Mouse (Mus musculus) embryonic fibroblast, embryonic 13.5 days (primary cell): ENCODE measurements around the gene Sclt1.

Experiments
- CTCF ChIP-seq: IDR thresholded peaks from 2 replicates; pipeline ENCODE4 v1.5.1; 2011; ENCODE audit warnings: mild to moderate bottlenecking, control low read depth, low read length, moderate library complexity, borderline replicate concordance; ENCODE audit not compliant: insufficient read depth
- POLR2A ChIP-seq: IDR thresholded peaks from 2 replicates; pipeline ENCODE4 v1.6.1; 2011; ENCODE audit warnings: low read depth, mild to moderate bottlenecking, control low read depth, low read length, moderate library complexity

DNA sequence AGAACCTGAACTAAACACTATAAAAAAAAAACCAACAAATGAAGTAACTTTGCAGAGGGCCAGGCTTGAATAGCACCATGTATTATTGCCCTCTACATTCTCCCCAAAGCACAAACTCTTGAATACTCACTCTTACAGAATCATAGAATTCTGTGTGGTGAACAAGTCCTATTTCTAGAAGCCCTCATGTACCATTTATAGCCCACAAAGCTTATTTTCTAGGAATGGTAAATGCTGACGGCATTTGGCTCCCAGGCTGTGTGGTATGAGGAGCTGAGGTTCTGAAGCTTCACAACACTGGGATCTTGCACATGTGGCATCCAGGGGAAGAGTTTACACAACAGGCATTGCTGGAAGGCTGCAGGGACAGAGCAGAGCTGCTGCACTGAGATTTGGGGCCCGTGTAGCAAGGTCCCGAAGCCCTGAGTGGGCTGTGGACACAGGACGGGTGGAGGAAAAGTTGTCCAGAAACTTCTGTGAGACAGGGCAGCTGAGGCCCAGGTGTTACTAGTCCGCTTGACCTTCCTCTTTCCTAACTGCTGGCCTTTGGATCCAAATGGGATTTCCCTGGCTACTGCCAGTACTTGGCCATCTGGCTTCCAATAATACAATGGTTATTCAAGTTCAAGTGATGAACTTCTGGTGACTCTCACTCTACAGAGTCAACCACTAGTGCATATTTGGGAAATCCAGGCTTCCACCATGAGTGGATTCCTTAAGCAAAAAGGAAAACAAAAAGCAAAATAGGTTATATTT lies 127.9 kb downstream of the Sclt1 start:
- TF ChIP-seq CTCF (no peak), POLR2A (no peak)
